Mouse (Mus musculus) naive thymus-derived CD4-positive, alpha-beta T cell, adult 2 months (primary cell): ENCODE data around the gene Slc27a1.

ENCODE experiments used
- DNase-seq: peaks from one replicate; pipeline ENCODE4 v3.0.0-alpha.2; 2011; ENCODE audit warnings: low read depth

Gene Slc27a1

DNA sequence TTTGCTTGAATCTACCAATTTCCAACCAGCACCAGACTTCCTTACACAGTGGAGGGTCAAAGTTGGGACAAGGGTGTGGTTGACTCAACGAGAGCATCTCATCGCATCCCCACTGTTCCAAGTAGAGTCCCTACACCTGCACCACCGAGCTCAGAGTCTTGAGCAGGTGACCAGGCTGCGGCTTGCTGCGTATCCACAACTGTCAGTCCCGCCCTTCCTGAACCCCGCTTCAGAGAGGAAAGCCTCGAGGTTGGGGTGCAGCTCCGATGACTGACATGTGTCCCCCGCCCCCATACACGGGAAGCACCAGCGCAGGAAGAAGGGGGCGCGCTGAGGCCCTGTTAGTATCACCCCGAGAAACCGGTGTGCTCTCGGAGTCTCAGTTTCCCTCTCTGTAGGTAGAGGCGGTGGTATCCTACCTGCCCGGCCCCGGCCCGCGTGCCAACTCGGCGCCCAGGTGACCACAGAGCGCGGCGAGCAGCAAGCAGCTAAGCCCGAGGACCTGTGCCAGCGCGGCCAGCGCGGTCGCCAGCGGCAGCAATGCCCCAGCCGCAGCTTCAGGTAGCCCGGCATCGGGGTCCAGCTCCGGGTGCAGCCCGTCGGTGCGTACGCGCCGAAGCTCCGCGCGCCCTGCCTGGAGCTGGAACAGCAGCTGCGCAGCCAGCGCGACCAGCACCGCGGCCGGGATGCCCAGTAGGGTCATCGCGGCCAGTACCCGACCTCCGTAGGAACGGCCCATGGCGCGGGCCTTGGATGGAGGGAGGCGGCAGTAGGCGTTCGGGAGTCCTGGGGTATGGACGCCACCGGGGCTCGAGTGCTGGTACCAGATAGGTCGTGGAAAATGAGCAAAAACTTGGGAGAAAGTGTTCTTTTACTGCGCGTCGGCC lies 10.4 kb upstream of the Slc27a1 start, which contains the start of gene Tmem221:
Gene Tmem221 (minus strand): TSS at position 801 of the 887 bp plus-strand sequence.
- DNase-seq = peak; percentile 64

- DNase-seq = peak; percentile 89
These were observed 9.6 kb upstream of the Slc27a1 start for GRCm38 (mm10) chr8:71558958-71559690.

DNA sequence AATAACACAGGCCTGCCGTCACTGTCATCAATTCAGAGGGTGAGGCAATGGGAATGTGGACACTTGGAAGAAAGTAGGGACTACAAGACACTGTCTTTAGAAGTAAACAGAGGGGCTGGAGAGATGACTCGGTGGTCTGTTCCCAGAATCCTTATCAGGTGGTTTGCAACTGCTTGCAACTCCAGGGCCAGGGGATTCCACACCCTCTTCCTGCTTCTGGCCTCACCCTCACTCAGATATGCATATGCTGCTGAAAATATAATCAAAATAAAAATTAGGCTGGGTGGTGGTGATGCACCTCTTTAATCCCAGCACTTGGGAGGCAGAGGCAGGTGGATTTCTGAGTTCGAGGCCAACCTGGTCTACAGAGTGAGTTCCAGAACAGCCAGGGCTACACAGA lies 8.6 kb upstream of the Slc27a1 start:
- no peak for DNase-seq

- DNase-seq = peak; percentile 24
These were observed 7.9 kb upstream of the Slc27a1 start for GRCm38 (mm10) chr8:71560765-71561164.

DNA sequence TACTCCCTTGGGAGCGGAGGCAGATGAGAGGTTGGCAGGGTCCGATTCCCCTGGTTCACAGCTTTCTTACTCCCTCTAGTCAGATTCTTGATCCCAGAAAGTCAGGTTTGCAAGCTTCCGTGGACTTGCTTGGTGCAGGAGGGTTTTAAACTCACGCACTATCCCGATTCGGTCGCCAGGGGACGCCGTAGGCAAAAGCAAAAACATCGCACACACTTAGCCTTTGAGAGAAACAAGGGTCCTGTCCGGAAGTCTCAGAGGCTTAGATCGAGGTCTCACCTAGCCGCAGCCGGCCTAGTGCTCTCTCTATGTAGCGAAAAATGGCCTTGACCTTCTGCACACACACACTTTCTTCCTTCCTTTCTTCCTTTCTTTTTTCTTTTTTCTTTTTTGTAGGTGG lies 7.3 kb upstream of the Slc27a1 start:
- peak; percentile 93 for DNase-seq

DNA sequence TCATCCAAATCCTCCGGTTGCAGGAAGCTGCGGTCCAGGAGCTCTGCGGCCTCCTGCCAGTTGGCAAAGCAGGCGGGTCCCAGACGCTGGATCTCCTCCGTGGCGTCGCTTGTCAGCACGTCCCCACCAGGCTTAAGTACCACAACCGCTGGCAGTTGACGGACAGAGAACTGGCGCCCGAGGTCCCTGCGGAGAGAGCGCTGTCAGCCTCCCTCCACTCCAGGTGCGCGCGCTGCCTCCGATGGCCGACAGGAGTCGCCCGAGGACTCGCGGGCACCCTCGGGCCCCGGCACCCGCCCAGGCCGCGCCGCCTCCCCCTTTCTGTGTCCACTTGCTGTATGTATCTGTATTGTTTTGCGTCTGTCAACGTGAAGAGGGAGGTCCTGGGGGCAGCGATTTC lies 5.9 kb upstream of the Slc27a1 start:
- DNase-seq = peak; percentile 82

DNA sequence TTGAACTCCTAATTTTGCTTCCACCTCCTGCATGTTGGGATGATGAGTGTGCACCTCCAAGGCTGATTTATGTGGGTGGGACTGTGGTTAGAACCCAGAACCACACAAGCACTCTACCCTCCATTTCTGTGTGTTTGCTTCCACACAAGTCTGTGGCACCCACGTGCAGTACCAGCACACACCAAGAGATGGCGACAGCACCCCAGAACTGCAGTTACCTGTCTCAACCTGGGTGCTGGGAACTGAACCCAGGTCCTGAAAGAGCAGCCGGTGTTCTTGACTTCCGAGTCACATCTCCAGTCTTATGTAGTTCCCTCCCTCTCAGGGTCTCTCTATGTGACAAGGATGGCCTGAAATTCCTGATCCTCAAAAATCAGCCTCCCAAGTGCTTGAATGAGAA lies 4.7 kb upstream of the Slc27a1 start:
- DNase-seq = no peak

GRCm38 (mm10) chr8:71566501-71566900 lies 2.2 kb upstream of the Slc27a1 start, which contains the start of gene Nxnl1:
TSS of gene Nxnl1 (minus strand) at chr8:71566601.
- no peak for DNase-seq

- DNase-seq = no peak
These were observed 1.1 kb upstream of the Slc27a1 start for GRCm38 (mm10) chr8:71567587-71567986.

GRCm38 (mm10) chr8:71568941-71569340 lies 259 bp downstream of the Slc27a1 start:
- peak; percentile 34 for DNase-seq

DNA sequence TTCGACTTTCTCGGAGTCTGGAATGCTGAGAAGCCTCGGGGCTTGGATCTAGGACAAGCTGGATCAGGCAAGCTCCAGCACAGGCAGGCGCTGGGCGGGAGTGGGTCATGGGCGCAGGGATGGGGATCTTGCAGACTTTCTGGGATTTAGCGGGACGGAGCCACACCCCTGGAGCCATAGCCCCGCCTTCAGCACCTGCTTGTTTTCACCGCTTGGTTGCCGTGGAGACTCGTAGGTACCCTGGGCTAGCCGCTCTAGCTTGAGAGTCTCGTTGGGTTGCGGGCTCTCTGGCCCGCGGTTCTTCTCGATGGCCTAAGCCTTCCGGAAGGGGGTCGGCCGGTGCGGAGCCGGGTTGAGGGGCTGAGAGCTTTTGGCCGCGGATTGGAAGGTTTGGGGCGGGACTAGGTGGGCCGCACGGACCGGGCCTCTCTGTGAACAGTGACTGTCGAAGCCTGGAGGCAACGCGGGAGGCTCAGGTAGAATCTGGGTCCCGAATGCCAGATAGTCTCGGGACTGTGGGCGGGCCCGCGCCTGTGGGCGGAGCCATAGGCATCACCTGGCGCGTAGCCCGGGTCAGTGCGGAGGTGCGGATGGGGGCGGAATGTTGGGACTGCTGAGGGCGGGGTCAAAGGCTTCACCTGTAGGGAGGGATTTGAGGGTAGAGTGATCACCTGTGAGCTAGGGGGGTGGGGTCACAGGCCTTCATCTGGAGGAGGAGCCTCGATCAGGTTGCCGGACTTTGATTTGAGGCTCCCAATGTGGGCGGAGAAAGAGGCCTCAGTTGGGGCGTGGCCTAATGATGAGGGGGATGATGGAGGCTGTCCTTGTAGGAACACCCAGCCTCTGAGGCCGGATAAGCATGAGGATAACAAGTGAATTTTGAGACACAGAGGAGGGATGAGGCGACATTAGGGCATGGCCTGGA lies 946 bp downstream of the Slc27a1 start:
- DNase-seq = peak; percentile 76

- DNase-seq = peak; percentile 97
These were observed 1.7 kb downstream of the Slc27a1 start for GRCm38 (mm10) chr8:71570291-71570954.

DNA sequence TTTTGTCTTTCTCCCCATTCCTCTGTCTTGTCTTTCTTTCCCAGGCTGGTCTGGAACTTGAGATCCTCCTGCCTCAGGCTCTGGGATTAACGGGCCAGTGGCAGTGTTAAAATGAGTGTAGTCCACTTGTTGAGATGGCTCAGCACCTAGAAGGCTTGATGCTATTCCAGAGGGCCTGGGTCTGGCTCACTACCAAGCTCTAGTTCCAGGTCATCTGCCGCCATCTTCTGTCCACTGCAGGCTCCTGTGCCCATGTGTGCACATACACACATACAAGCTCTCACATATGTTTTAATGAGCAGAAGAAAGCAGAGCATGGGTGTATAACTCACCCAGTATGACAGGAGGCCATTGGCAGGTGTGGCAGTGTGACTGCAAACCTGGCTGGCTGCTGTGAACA lies 3.4 kb downstream of the Slc27a1 start:
- DNase-seq = no peak

- no peak for DNase-seq
These were observed 4.4 kb downstream of the Slc27a1 start for GRCm38 (mm10) chr8:71572847-71573633.

DNA sequence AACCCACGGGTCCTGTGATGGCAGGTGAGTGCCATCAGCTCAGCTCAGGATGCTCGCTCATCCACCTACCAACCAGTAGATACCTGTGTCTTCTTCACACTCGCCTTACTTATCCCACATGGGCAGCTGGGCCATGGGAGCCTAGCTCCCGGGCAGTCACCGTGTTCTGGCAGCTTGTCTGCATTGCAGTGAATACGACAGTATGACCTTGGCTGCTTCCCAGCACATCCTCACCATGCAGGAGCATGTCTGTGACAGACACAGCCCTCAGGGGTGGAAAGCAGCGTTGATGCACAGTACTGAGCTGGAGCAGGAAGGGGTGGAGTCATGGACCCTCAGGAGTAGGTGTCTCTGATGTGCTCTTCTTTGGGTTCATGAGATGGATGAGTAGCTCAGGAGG lies 5.7 kb downstream of the Slc27a1 start:
- DNase-seq = no peak

DNA sequence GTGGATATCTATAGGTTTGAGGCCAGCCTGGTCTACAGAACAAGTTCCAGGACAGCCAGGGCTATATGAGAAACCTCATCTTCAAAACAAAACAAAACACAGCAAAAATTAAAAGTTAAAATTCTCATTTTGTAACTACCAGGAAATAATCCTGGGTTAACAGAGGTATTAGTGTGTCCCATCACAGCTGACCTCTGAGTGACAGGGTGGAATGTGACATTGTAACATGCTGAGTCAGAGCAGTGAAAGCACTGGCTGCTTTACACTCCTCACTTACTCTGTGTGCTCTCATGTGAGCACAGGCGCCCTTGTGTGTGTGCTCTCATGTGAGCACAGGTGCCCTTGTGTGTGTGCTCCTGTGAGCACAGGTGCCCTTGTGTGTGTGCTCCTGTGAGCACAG lies 6.3 kb downstream of the Slc27a1 start:
- DNase-seq = no peak

GRCm38 (mm10) chr8:71577856-71578387 lies 9.2 kb downstream of the Slc27a1 start:
- DNase-seq = no peak

DNA sequence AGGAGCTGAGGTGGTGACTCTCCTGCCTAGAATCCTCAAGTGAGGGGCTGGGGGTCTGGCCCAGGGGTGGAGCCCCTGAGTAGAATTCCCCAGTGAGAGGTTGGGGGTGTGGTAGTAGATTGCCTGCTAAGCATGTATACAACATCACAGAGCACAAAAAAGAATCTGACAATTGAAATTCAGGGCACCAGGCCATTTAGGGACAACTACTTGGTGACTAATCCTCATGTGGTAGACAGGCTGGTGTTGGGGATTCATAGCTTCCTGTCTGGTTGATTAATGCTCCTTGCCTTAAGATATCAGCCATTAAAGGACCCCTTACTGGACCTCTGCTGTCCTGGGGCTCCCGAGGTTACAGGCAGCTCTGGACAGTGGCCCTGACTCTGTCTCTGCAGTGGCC lies 10.3 kb downstream of the Slc27a1 start:
- no peak for DNase-seq

DNA sequence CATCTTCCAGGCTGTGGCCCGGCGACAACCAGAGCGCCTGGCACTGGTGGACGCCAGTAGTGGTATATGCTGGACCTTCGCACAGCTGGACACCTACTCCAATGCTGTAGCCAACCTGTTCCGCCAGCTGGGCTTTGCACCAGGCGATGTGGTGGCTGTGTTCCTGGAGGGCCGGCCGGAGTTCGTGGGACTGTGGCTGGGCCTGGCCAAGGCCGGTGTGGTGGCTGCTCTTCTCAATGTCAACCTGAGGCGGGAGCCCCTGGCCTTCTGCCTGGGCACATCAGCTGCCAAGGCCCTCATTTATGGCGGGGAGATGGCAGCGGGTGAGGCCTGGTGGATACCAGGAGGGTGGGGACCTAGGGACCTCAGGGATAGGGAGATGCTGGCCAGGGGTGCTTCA lies 10.8 kb downstream of the Slc27a1 start:
- no peak for DNase-seq

- DNase-seq = no peak
These were observed 11.5 kb downstream of the Slc27a1 start for GRCm38 (mm10) chr8:71580201-71580600.
